12 mouse cellular contexts compared by ENCODE assay signal in genomic region chr10:119818381-119818780, GRCm38 (mm10).
DNase-seq lines count a peak whose midpoint lies in the region; ATAC-seq and TF ChIP-seq lines count a peak whose summit lies in the region.
"Had no signal": no experiment of that assay in that cellular context is flagged by ENCODE, and none has a peak within 500 bp of the region (broad histone marks: within the 10 kb centered on the region; RNA-seq: fewer than 3 reads in every experiment).

No protein-coding gene starts in this region.

- peaks cover 22% of the 10 kb centered on the region for H3K4me1 ChIP-seq in midbrain, embryonic 11.5 days (ENCODE audit: control insufficient read depth, insufficient read depth, low read length)
- H3K4me1 ChIP-seq in cerebellum, adult 2 months (ENCODE audit: control insufficient read depth, insufficient read depth, low read length), result peaks cover 4% of the 10 kb centered on the region; the same call in 1 of the 2 replicates
- no peaks in the 10 kb centered on the region for H3K4me1 ChIP-seq in liver, embryonic 12.5 days

- no peaks in the 10 kb centered on the region for H3K9me3 ChIP-seq in midbrain, embryonic 11.5 days (ENCODE audit: control insufficient read depth, low read length)
- no peaks in the 10 kb centered on the region for H3K9me3 ChIP-seq in liver, embryonic 12.5 days (replicated peaks)
- H3K9me3 ChIP-seq: limb, embryonic 12.5 days; lung, embryonic 15.5 days had no signal

- H3K4me2 ChIP-seq in midbrain, embryonic 11.5 days, result no peak overlapping the region
- H3K4me2 ChIP-seq in liver, embryonic 12.5 days, result no peak overlapping the region

- no peak overlapping the region for H3K9ac ChIP-seq in midbrain, embryonic 11.5 days (ENCODE audit: low read length)
- no peak overlapping the region for H3K9ac ChIP-seq in liver, embryonic 12.5 days
- H3K9ac ChIP-seq: limb, embryonic 12.5 days; lung, embryonic 15.5 days had no signal

- ATAC-seq in midbrain, embryonic 11.5 days (ENCODE audit: low FRiP score), result peak; percentile 73
- ATAC-seq in liver, embryonic 12.5 days, result no peak

- TF ChIP-seq POLR2A in cerebellum, adult 2 months (IDR thresholded peaks at IDR 0.05; ENCODE audit: borderline replicate concordance, insufficient read depth, low read length), result no peak

- H3K36me3 ChIP-seq in midbrain, embryonic 11.5 days (ENCODE audit: control insufficient read depth, insufficient read depth, low read length), result no peaks in the 10 kb centered on the region
- H3K36me3 ChIP-seq in liver, embryonic 12.5 days, result no peaks in the 10 kb centered on the region
- H3K36me3 ChIP-seq: limb, embryonic 12.5 days; lung, embryonic 15.5 days had no signal

- H3K27ac ChIP-seq in midbrain, embryonic 11.5 days (ENCODE audit: low read depth, low read length), result no peak overlapping the region; the same call in 1 of the 2 replicates
- H3K27ac ChIP-seq in cerebellum, adult 2 months (ENCODE audit: insufficient read depth, low read length), result no peak overlapping the region
- no peak overlapping the region for H3K27ac ChIP-seq in liver, embryonic 12.5 days
- H3K27ac ChIP-seq: limb, embryonic 12.5 days; lung, embryonic 15.5 days; stomach, postnatal 0 days had no signal

- 32% methylated on average over 5 of the region's 5 CpGs for WGBS in midbrain, embryonic 11.5 days
- WGBS in cerebellum, adult 2 months, result 37% methylated on average over 5 of the region's 5 CpGs
- 42% methylated on average over 5 of the region's 5 CpGs for WGBS in liver, embryonic 12.5 days (ENCODE audit: insufficient replicate concordance)

- no peaks in the 10 kb centered on the region for H3K27me3 ChIP-seq in midbrain, embryonic 11.5 days (ENCODE audit: control insufficient read depth, insufficient read depth, low read length)
- no peaks in the 10 kb centered on the region; the same call in 1 of the 2 replicates for H3K27me3 ChIP-seq in cerebellum, adult 2 months (ENCODE audit: control insufficient read depth, insufficient read depth, low read length)
- H3K27me3 ChIP-seq in liver, embryonic 12.5 days (replicated peaks), result no peaks in the 10 kb centered on the region
- H3K27me3 ChIP-seq: limb, embryonic 12.5 days; lung, embryonic 15.5 days had no signal

- no peak overlapping the region for H3K4me3 ChIP-seq in midbrain, embryonic 11.5 days (ENCODE audit: low read depth, low read length)
- no peak overlapping the region for H3K4me3 ChIP-seq in cerebellum, adult 2 months (replicated peaks; ENCODE audit: insufficient read depth, low read depth, low read length)
- H3K4me3 ChIP-seq in liver, embryonic 12.5 days, result no peak overlapping the region

- no peak for TF ChIP-seq CTCF in cerebellum, adult 2 months (IDR thresholded peaks at IDR 0.05; ENCODE audit: borderline replicate concordance, insufficient read depth, low read depth, low read length)

- peak; percentile 19 for DNase-seq in embryo, embryonic 11 days
- DNase-seq in embryo, embryonic 9.5 days (ENCODE audit: extremely low spot score), result no peak
- peak; percentile 29 for DNase-seq in right cerebral cortex, adult 18-20 months
- no peak for DNase-seq in right cerebral cortex, postnatal 4 days
- DNase-seq in midbrain, embryonic 11.5 days (ENCODE audit: low spot score, missing footprints), result no peak
- peak; percentile 34 for DNase-seq in telencephalon, adult 2 months (ENCODE audit: low read depth, low spot score)
- no peak for DNase-seq in cerebellum, adult 2 months
- DNase-seq: kidney, postnatal 25 days had no signal

Comparison
In these comparisons a context has a peak if more than half of its experiments do, and no peak if none do; other contexts are left out.
1. DNase-seq: peak in embryo, embryonic 11 days (single experiment), right cerebral cortex, adult 18-20 months (single experiment) and telencephalon, adult 2 months (single experiment); none in embryo, embryonic 9.5 days (single experiment), right cerebral cortex, postnatal 4 days (single experiment), midbrain, embryonic 11.5 days (single experiment) and cerebellum, adult 2 months (0 of 2).